Mouse (Mus musculus): ENCODE data around the gene Mtap.

The Mtap gene

GRCm38 (mm10) chr4:89137542-89138360, 829 bp downstream of the Mtap start:
- peak; percentile 48 for DNase-seq (ENCODE audit: inconsistent ontology term)

DNA sequence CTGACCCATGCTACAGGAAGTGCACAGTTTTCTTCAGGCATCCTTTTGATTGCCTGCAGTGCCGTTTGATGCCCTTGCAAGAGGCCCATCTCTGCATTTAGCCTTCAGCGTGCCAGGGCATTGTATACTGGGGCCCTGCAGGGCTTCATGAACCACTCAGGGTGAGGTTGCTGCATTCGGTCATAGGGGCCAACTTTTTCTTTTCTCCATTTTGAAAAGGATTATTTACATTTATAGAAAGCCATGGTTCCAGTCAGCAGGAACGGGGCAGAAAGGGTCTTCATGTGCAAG, 1.4 kb downstream of the Mtap start:
- DNase-seq (ENCODE audit: inconsistent ontology term): no peak

DNA sequence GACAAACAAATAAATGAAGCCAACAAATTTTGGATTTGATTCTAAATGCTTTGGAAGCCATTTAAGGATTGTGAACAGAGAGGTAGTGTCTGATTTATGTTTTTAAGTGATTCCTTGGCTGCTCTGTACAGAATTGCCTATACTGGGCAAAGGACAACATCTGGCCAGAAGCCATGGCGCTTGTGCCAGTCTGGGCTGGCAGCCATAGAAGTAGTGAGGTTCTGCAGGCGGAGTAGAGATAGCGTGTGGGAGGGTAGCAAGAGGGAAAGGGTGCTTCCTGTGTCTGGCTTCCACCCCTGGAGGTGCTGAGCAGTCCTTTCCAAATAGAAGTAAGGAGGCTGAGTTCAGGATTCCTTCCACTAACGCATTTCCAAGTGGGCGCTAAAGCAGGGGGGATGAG, 3.9 kb downstream of the Mtap start:
- no peak for DNase-seq (ENCODE audit: inconsistent ontology term)

GRCm38 (mm10) chr4:89145409-89145808, 8.5 kb downstream of the Mtap start:
- DNase-seq (ENCODE audit: inconsistent ontology term): peak; percentile 51

GRCm38 (mm10) chr4:89146291-89146690, 9.4 kb downstream of the Mtap start:
- DNase-seq (ENCODE audit: inconsistent ontology term): peak; percentile 54

GRCm38 (mm10) chr4:89149261-89149660, 12.3 kb downstream of the Mtap start:
- no peak for DNase-seq (ENCODE audit: inconsistent ontology term)

- no peak for DNase-seq (ENCODE audit: inconsistent ontology term)
These were observed 24.5 kb downstream of the Mtap start for GRCm38 (mm10) chr4:89161389-89161788.

GRCm38 (mm10) chr4:89162496-89162895, 25.6 kb downstream of the Mtap start:
- DNase-seq (ENCODE audit: inconsistent ontology term): no peak

- DNase-seq (ENCODE audit: inconsistent ontology term): no peak
These were observed 26.7 kb downstream of the Mtap start for GRCm38 (mm10) chr4:89163613-89164012.

- DNase-seq (ENCODE audit: inconsistent ontology term): no peak
These were observed 27.8 kb downstream of the Mtap start for GRCm38 (mm10) chr4:89164681-89165080.

GRCm38 (mm10) chr4:89168877-89169276, 32.0 kb downstream of the Mtap start:
- no peak for DNase-seq (ENCODE audit: inconsistent ontology term)

- DNase-seq (ENCODE audit: inconsistent ontology term): no peak
These were observed 32.8 kb downstream of the Mtap start for GRCm38 (mm10) chr4:89169739-89170138.

DNA sequence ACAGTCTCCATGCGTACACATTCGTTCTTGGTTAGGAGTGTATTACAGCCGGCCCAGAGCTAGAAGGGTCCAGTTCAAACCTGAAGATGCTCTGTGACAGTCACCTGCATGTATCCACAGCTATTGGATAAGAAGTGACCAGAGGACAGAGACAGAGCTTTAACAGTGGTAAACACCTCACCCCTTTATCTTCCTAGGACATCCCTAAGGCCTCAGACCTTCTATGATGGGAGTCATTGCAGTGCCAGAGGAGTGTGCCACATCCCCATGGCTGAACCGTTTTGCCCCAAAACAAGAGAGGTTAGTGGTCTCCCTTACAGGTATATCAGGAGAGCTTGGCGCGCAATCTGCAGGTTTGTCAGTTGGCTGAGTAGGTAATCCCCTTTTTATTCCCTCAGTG, 34.0 kb downstream of the Mtap start:
- no peak for DNase-seq (ENCODE audit: inconsistent ontology term)

GRCm38 (mm10) chr4:89172873-89173605, 36.1 kb downstream of the Mtap start:
- DNase-seq (ENCODE audit: inconsistent ontology term): no peak

- DNase-seq (ENCODE audit: inconsistent ontology term): peak; percentile 17
These were observed 40.8 kb downstream of the Mtap start for GRCm38 (mm10) chr4:89177514-89178307.

GRCm38 (mm10) chr4:89180121-89180520, 43.2 kb downstream of the Mtap start:
- no peak for DNase-seq (ENCODE audit: inconsistent ontology term)

DNA sequence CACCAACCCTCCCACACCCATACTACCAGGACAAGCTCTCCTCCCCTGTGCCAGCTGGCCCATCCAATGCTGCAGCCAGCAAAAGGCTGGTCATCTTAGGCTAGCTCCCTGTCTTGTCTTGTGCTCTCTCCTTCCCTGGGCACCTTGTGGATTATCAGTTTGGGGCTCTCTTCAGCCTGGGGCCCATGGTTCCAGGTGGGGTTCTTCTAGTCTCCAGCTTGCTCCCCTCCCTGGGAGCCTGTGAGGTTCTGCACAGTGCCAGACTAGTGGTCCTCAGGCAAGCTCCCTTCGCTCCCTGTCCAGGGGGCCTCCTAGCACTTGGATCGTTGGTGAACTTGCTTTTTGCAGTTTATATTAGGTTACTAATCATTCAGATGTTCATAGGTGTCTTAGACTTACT, 44.7 kb downstream of the Mtap start:
- DNase-seq (ENCODE audit: inconsistent ontology term): no peak

GRCm38 (mm10) chr4:89182486-89182885, 45.6 kb downstream of the Mtap start:
- DNase-seq (ENCODE audit: inconsistent ontology term): no peak

GRCm38 (mm10) chr4:89195481-89195880, 58.6 kb downstream of the Mtap start:
- no peak for DNase-seq (ENCODE audit: inconsistent ontology term)

GRCm38 (mm10) chr4:89197128-89197527, 60.2 kb downstream of the Mtap start:
- no peak for DNase-seq (ENCODE audit: inconsistent ontology term)

DNA sequence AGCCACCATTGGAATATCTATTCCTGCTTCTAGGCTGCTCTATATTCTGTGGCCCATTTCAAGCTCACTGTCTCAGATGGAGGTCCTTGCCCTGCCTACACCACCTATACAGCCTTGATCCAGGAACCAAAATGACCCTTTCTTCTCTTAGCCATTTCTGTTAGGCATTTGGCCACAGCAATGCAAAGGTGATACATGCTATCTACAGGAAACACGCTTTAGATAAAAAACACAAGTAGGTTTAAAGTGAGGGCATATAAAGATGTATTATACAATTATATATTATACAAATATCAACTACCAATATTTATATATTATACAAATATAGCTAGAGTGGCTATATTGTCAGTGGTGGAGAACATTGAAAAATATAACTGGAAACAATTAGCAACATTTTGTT, 63.9 kb downstream of the Mtap start:
- no peak for DNase-seq (ENCODE audit: inconsistent ontology term)

DNA sequence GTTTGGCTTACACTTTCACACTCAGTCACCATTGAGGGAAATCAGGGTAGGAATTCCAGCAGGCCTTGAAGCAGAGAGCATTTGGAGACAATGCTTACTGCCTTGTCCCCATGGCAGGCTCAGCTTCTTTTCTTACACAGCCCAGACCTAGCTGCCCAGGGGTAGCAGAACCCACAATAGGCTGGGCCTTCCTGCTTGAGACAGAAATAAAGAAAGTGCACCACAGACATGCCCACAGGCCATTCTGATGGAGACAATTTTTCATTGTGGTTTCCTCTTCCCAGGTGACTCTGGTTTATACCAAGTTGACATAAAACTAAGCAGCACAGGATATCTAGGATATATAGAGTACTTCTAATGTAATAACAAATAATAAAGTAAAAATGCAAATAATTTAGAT, 72.4 kb downstream of the Mtap start:
- no peak for DNase-seq (ENCODE audit: inconsistent ontology term)

DNA sequence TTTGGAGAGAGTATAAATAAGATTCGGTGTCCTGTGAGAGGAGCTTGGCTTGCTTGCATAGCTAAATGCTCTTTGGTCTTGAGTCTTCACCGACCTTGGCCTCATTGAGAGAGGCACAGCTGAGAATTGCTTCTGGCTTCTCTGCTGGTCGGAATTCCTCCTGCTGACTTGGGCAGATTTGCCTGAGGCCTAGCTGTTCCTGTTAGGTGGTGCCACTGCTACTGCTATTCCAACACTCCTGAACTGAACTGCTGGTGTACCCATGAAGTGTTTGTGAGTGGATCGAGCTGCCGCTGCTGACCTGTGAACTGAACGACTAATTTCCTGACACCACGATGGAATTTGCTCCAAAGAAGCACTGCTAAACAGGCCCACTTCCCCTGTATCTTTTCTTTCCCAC, 73.4 kb downstream of the Mtap start:
- no peak for DNase-seq (ENCODE audit: inconsistent ontology term)
